Mouse (Mus musculus) midbrain, postnatal 0 days (tissue): ENCODE measurements around the gene Rbm28. TPM values are rescaled to one million over a fixed set of nuclear protein-coding genes. Genes with fewer than 3 reads are reported as not detected.

Experiments
- ATAC-seq: fragments of 200-750 bp; cut with Nextera tagmentation; 2 replicates; pipeline ENCODE4 v1.8.0; 2017; ENCODE audit warnings: moderate number of reproducible peaks, mild to moderate bottlenecking, moderate TSS enrichment, moderate library complexity; ENCODE audit not compliant: low FRiP score
- DNase-seq: peaks from one replicate; pipeline ENCODE4 v3.0.0-alpha.2; 2015; ENCODE audit warnings: low spot score
- H3K27ac ChIP-seq: fragments of 300-500 bp; sonication (generic); 2 replicates; pipeline ENCODE4 v1.5.1; 2014; ENCODE audit warnings: low read depth, mild to moderate bottlenecking, low read length, mixed read lengths
- H3K27me3 ChIP-seq: fragments of 300-500 bp; sonication (generic); 2 replicates; pipeline ENCODE4 v1.6.1; 2014; ENCODE audit warnings: low read length, control low read depth, mixed read lengths; ENCODE audit not compliant: insufficient read depth
- H3K36me3 ChIP-seq: fragments of 300-500 bp; sonication (generic); 2 replicates; pipeline ENCODE4 v1.6.1; 2014; ENCODE audit warnings: low read length, control low read depth, mixed read lengths; ENCODE audit not compliant: insufficient read depth
- H3K4me1 ChIP-seq: fragments of 300-500 bp; sonication (generic); 2 replicates; pipeline ENCODE4 v1.6.1; 2014; ENCODE audit warnings: mild to moderate bottlenecking, control low read depth, antibody characterized with exemption, low read length, mixed read lengths; ENCODE audit not compliant: insufficient read depth
- H3K4me2 ChIP-seq: fragments of 300-500 bp; sonication (generic); 2 replicates; pipeline ENCODE4 v1.6.1; 2014; ENCODE audit warnings: low read depth, mild to moderate bottlenecking, low read length, mixed read lengths; ENCODE audit not compliant: poor library complexity, severe bottlenecking
- H3K4me3 ChIP-seq: fragments of 300-500 bp; sonication (generic); 2 replicates; pipeline ENCODE4 v1.5.1; 2014; ENCODE audit warnings: low read depth, mild to moderate bottlenecking, low read length, moderate library complexity
- H3K9ac ChIP-seq: fragments of 300-500 bp; sonication (generic); replicated peaks from 2 replicates; pipeline ENCODE4 v1.6.1; 2014; ENCODE audit warnings: mild to moderate bottlenecking, low read length, moderate library complexity, mixed read lengths; ENCODE audit not compliant: poor library complexity, severe bottlenecking
- H3K9me3 ChIP-seq: fragments of 300-500 bp; sonication (generic); 2 replicates; pipeline ENCODE4 v1.6.1; 2016; ENCODE audit warnings: low read length, control low read depth
- CTCF ChIP-seq: IDR thresholded peaks from 2 replicates; pipeline ENCODE4 v1.5.1; 2016; ENCODE audit warnings: antibody characterized with exemption, mild to moderate bottlenecking
- WGBS: fragments of 180-500 bp; shearing (Covaris S2); extraction: QIAGEN DNeasy Blood & Tissue Kit; methylation state at CpG from one replicate; pipeline ENCODE4 v1.1.7; 2014; 5-methylcytosine and 5-hydroxymethylcytosine counted together
- polyA plus RNA-seq: library from polyadenylated mRNA; unstranded; fragments of >200 nt; fragmentation: Nextera tagmentation; extraction: Ambion mirVana; gene quantifications from 2 replicates; pipeline ENCODE4 v1.2.1, GENCODE M21; 2015
- total RNA-seq: library from RNA; depleted of rRNA; stranded (reverse); fragments of >200 nt; gene quantifications from 2 replicates; pipeline ENCODE4 v1.2.3, GENCODE M21; 2014

The Rbm28 gene
- total and polyA plus RNA-seq, 2 experiments from 2014 or later = 17.8 to 20.9 TPM

DNA sequence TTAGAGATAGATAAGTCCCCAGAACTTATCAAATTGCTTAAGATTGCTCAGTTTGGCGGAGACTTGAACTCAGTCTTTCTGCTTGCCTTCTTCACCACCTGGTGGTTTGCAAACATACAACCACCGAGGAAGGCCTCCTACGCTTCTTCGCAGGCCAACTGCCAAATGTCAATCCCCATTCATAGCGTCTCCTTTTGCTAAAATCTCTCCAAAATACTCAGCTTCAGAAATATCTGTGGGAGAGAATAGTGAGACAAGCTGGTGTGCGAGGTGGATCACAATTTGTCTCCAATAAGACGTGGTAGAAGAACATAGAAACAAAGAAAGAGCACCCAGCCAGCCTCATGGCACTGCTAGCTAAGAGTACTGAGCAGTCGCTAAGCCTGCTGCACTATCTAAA is 15.0 kb upstream of the Rbm28 start:
- H3K4me1 ChIP-seq = no peaks in the 10 kb centered on the region
- peak overlapping the region; percentile 78 for H3K4me2 ChIP-seq
- peak overlapping the region; percentile 91 for H3K27ac ChIP-seq
- WGBS = 53% methylated on average over 8 of the region's 8 CpGs
- DNase-seq (no peak), ATAC-seq (no peak)
- H3K4me3 ChIP-seq = peak overlapping the region; percentile 73
- no peak; the same call in 1 of the 2 replicates for TF ChIP-seq CTCF
- H3K36me3 ChIP-seq = peaks cover 4% of the 10 kb centered on the region
- peak overlapping the region; percentile 90 for H3K9ac ChIP-seq
- no peaks in the 10 kb centered on the region for H3K9me3 ChIP-seq
- H3K27me3 ChIP-seq = no peaks in the 10 kb centered on the region

DNA sequence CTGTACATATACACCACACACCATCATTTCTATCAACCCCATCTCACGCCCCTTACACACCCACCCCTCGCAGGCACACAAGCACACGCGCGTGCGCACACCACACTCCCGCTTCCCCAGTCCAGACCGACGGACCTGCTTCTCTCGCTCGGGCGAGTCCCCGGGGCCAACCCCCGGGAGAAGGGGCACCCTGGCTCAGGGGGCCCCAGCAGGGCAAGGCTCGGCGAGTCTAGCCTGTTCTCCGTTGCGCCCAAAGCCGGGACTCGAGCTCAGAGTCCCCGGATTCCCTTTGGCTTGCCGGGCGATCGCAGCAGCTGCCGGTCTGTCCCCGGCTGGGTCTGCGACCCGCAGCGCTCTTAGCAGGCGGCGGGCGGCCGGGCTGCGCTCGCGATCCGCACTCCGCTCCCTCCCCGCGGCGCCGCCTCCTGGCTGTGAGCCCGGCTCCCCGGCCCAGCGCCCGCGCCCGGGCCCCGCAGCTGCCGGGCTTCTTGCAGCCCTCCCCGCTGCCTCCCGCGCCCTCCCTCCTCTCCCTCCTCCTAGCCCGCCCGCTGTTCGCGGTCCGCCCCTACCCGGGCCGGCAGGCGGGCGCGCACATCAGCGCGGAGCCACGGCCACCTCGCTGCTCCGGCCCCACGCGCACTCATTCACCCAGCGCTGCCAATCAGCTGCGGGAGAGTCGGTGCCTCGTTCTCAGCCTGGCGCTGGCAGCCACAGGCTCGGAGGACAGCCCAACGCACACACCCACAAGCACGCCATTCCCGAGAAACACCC is 14.3 kb upstream of the Rbm28 start, which contains the start of gene Prrt4:
Gene Prrt4 (minus strand): TSS at position 697 of the 771 bp plus-strand sequence.
- Histone ChIP-seq H3K36me3 (peaks cover 4% of the 10 kb centered on the region), H3K9ac (peak within 1 kb of the TSS; percentile 90), H3K4me1 (no peaks in the 10 kb centered on the region), H3K4me3 (peak within 1 kb of the TSS; percentile 73), H3K4me2 (peak within 1 kb of the TSS; percentile 78), H3K27ac (peak within 1 kb of the TSS; percentile 91), H3K9me3 (no peaks in the 10 kb centered on the region), H3K27me3 (no peaks in the 10 kb centered on the region)
- TF ChIP-seq CTCF = no peak
- peak; percentile 84 for ATAC-seq
- WGBS = 1% methylated on average over 70 of the region's 79 CpGs
- DNase-seq = peak; percentile 82

DNA sequence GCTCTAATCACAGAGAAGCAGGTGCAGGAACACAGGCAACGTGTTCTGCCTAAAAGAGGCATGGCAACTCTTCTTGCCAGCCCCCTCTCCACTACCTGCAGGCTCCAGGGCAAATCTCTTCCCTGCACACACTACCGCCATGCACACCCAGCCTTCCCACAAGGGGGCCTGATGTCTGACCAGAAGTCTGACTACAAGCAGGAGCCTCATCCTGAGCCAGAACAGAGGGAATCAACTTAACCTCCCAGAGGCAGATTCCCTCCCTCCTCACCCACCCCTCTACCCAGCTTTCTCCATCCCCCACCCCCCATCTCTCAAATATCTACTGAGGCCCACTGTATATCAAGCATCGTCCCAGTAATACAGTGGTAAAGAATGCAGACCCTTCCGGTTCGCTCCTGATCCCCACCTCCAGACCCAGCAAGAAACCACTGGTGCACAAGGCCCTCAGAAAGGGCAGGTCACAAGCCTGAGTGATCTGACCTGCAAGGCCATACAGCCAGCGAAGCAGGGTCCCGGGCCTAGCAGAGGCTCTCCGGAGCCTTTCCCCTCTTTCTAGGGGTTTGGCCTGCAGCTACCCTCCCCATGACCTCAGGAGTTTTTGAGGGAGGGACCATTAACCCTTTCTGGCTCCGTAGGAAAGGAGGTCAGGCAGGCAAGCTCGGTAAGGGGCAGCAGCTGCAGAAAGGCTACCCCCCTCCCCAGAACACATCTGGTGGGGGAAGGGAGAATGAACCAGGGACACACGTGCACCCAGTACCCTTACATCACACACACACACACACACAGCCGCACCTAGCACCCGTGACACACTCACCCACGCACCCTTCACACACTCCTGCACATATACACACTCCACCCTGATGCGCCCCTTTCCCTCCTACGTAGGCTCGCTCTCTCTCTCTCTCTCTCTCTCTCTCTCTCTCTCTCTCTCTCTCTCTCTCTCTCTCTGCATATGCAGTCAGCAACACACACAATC is 13.4 kb upstream of the Rbm28 start:
- DNase-seq (no peak), ATAC-seq (peak; percentile 70)
- H3K9ac ChIP-seq = peak overlapping the region; percentile 90
- WGBS = 16% methylated on average over 17 of the region's 17 CpGs
- 0 out of 2 replicates have a peak, but pooled peaks cover 3% of the 10 kb centered on the region for H3K27me3 ChIP-seq
- peak overlapping the region; percentile 78 for H3K4me2 ChIP-seq
- no peaks in the 10 kb centered on the region for H3K9me3 ChIP-seq
- peaks cover 4% of the 10 kb centered on the region for H3K36me3 ChIP-seq
- peak overlapping the region; percentile 73 for H3K4me3 ChIP-seq
- peak overlapping the region; percentile 91 for H3K27ac ChIP-seq
- TF ChIP-seq CTCF = peak; percentile 52
- H3K4me1 ChIP-seq = no peaks in the 10 kb centered on the region

DNA sequence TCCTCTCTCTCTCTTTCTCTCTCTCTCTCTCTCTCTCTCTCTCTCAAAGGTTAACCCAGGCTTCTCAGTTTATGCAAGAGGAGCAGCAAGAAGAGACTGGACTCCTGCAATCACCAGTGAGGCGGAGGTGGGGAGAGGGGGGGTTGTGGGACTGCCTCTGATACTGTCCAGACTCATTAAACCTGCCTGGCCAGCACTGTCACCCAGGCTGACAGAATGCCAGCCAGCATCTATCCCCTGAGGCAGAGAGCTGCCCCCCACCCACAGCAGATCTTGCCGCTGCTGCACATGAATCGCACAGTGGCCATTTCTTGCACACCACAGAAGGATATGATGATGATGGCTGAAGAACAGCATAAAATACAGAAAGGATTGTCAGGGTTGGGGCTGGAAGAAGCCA is 10.3 kb upstream of the Rbm28 start:
- H3K27me3 ChIP-seq = peaks cover 14% of the 10 kb centered on the region
- 0 out of 2 replicates have a peak, but pooled peaks cover 5% of the 10 kb centered on the region for H3K4me1 ChIP-seq
- H3K4me3 ChIP-seq = no peak overlapping the region
- peaks cover 12% of the 10 kb centered on the region for H3K36me3 ChIP-seq
- no peak overlapping the region for H3K27ac ChIP-seq
- ATAC-seq (no peak), DNase-seq (no peak)
- no peak overlapping the region for H3K4me2 ChIP-seq
- 72% methylated on average over 3 of the region's 3 CpGs for WGBS
- no peak for TF ChIP-seq CTCF
- no peaks in the 10 kb centered on the region for H3K9me3 ChIP-seq
- no peak overlapping the region for H3K9ac ChIP-seq

DNA sequence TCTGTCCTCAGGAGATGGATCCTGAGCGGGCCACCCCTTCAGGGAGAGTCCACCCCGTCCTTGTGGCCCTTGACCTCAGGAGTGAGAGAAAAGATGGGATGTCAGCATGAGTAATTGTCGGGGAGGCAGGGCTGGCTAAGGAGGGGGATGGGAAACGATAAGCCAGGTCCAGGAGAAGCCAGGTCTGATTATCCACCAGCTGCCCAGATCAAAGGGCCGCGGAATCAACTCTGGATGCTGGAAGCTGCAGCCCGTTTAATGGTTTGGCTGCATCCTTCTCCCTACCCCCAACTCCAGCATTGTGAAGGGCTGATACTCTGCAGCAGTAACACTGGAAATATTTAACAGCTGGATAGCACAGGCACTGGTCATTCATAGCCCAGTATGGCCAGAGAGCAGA is 9.6 kb upstream of the Rbm28 start:
- DNase-seq = no peak
- H3K4me2 ChIP-seq = no peak overlapping the region

More for the DNA sequence above, 9.6 kb upstream of the Rbm28 start:
- no peak for ATAC-seq
- Histone ChIP-seq H3K9me3 (no peaks in the 10 kb centered on the region), H3K27me3 (peaks cover 18% of the 10 kb centered on the region), H3K9ac (no peak overlapping the region), H3K4me3 (no peak overlapping the region), H3K27ac (no peak overlapping the region), H3K4me1 (0 out of 2 replicates have a peak, but pooled peaks cover 5% of the 10 kb centered on the region), H3K36me3 (peaks cover 12% of the 10 kb centered on the region)
- WGBS = 15% methylated on average over 7 of the region's 7 CpGs
- no peak for TF ChIP-seq CTCF
